Mouse (Mus musculus) liver, adult 2 months (tissue): ENCODE results near the gene Fbxl8.

Experiments
- CTCF ChIP-seq: fragments of 200-500 bp; IDR thresholded peaks from 2 replicates; pipeline ENCODE4 v1.5.1; 2011; ENCODE audit warnings: low read depth, low read length, control low read depth
- POLR2A ChIP-seq: fragments of 200-500 bp; IDR thresholded peaks from 2 replicates; pipeline ENCODE4 v1.6.1; 2011; ENCODE audit warnings: low read length, control low read depth; ENCODE audit not compliant: insufficient read depth; ENCODE audit errors: extremely low read depth

DNA sequence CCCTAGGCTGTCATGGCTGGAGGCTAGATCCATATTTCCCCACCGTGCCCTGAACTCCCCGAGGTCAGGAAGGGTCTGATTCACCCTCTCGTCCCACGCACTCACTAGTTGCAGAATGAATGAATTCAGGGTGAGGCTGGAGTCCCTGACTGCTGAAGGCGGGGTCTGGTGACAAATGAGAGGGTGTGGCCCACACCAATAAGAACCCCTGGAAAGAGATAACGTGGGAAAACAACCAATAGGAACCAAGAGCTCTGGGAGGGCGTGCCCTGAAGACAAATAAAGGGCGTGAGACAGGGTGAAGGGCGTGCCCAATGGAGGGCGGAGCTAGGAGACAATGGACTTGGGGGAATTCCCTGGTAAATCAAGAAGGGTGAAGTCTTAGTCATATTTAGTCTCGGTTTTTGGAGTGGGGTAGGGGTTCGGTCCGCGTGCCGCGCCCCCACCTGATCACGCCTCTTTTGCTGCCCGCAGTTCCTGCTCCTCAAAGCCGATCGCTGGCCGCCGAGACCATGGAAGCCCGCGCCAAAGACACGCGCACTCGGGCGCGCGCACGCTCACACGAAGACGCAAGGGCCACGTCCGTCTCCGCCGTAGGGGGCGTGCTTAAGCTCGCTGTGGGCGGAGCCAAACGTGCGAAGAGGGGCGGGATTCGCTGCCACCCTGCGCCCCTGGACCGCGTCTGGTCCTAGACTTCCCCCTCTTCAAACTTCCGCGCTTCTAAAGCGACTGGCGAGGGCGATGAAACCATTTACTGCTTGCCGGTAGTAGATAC, 24.7 kb downstream of the Fbxl8 start:
- TF ChIP-seq CTCF (no peak), POLR2A (no peak)
